Mouse (Mus musculus): Measurements from ENCODE around the gene Zc3h18. TPM values are rescaled to one million over a fixed set of nuclear protein-coding genes. Genes with fewer than 3 reads are reported as not detected.

Gene Zc3h18
- total and polyA plus RNA-seq, 2 experiments from 2014 or later: 25.3 to 25.6 TPM

DNA sequence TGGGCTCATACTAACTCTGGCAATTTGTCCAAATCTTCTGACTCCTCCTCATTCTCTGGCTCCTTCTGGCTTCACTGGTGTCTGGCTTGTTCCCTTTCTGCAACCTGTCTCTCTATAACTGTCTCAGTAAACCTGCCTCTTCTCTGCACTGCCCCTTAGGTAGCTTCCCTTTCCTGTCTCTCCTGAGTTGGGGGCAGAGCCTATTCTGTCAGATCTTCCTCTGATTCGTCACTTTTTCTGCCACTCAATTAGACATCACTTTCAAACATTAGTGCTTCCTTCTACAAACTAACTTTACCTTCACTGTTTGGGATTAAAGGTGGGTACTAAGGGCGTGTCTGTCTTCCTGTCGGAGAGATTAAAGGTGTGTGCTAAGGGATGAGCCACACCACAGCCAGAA is 35.6 kb upstream of the Zc3h18 start:
- H3K4me3 ChIP-seq (ENCODE audit: low read length): no peak overlapping the region
- ATAC-seq: no peak
- no peak overlapping the region for H3K9ac ChIP-seq (replicated peaks; ENCODE audit: low read length)
- WGBS: 84% methylated on average over 3 of the region's 3 CpGs
- H3K27me3 ChIP-seq (ENCODE audit: insufficient read depth, low read length): peaks cover 9% of the 10 kb centered on the region; the same call in 1 of the 2 replicates
- DNase-seq (ENCODE audit: low spot score): no peak
- H3K36me3 ChIP-seq (ENCODE audit: insufficient read depth, low read length): no peaks in the 10 kb centered on the region
- no peak for TF ChIP-seq CTCF (IDR thresholded peaks at IDR 0.05; ENCODE audit: low read depth)
- H3K27ac ChIP-seq: no peak overlapping the region
- H3K4me1 ChIP-seq (ENCODE audit: insufficient read depth, low read length): peaks cover 17% of the 10 kb centered on the region
- H3K4me2 ChIP-seq (ENCODE audit: low read depth, low read length): no peak overlapping the region
- no peaks in the 10 kb centered on the region for H3K9me3 ChIP-seq (ENCODE audit: low read length)

DNA sequence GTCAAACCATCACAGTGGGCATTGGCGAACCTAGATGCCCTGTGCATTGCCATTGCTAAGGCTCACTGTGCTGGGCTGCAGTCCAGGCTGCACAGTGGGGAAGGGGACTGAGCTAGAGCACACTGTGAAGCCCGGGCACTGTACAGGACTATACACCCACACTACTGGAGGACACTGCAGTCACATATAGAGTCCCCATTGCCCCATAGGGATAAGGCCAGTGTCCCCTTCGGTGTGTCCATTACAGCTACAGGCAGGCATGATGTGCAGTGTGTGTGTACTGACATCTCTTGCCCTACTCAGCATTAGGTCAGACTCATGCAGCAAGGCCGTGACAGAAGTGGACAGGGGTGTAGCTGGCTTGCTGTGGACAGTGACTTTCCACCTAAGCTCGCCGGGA is 34.6 kb upstream of the Zc3h18 start:
- Histone ChIP-seq H3K4me2 (ENCODE audit: low read depth, low read length) (no peak overlapping the region), H3K9me3 (ENCODE audit: low read length) (no peaks in the 10 kb centered on the region), H3K4me3 (ENCODE audit: low read length) (no peak overlapping the region), H3K27me3 (ENCODE audit: insufficient read depth, low read length) (peaks cover 9% of the 10 kb centered on the region; the same call in 1 of the 2 replicates), H3K36me3 (ENCODE audit: insufficient read depth, low read length) (no peaks in the 10 kb centered on the region), H3K4me1 (ENCODE audit: insufficient read depth, low read length) (peaks cover 14% of the 10 kb centered on the region), H3K9ac (replicated peaks; ENCODE audit: low read length) (no peak overlapping the region), H3K27ac (no peak overlapping the region)
- TF ChIP-seq CTCF (IDR thresholded peaks at IDR 0.05; ENCODE audit: low read depth): no peak
- 75% methylated on average over 6 of the region's 6 CpGs for WGBS
- DNase-seq (ENCODE audit: low spot score): no peak
- ATAC-seq: no peak

DNA sequence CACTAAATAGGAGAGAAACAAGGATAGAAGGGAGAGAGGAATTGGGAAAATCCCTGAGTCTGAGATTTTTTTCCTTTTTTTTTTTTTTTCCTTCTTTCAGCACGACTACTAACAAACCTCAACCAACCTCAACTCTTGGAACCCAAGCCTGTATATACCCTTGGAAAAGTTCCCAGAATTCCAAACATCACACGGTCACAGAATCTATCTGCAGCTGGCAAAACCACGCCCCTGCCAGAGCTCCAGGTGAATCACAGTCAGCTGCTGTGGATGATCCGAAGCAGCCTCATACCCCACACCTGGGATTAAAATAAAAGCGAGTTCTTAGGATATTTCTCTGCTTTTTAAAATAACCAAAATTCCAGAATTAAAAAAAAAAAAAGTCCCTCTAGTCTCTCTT is 34.0 kb upstream of the Zc3h18 start:
- Histone ChIP-seq H3K4me3 (ENCODE audit: low read length) (no peak overlapping the region), H3K9me3 (ENCODE audit: low read length) (no peaks in the 10 kb centered on the region), H3K27me3 (ENCODE audit: insufficient read depth, low read length) (peaks cover 9% of the 10 kb centered on the region; the same call in 1 of the 2 replicates), H3K27ac (no peak overlapping the region), H3K4me2 (ENCODE audit: low read depth, low read length) (no peak overlapping the region), H3K9ac (replicated peaks; ENCODE audit: low read length) (no peak overlapping the region), H3K4me1 (ENCODE audit: insufficient read depth, low read length) (peaks cover 14% of the 10 kb centered on the region), H3K36me3 (ENCODE audit: insufficient read depth, low read length) (no peaks in the 10 kb centered on the region)
- WGBS: 40% methylated on average over 5 of the region's 5 CpGs
- no peak for DNase-seq (ENCODE audit: low spot score)
- no peak for ATAC-seq
- no peak for TF ChIP-seq CTCF (IDR thresholded peaks at IDR 0.05; ENCODE audit: low read depth)

DNA sequence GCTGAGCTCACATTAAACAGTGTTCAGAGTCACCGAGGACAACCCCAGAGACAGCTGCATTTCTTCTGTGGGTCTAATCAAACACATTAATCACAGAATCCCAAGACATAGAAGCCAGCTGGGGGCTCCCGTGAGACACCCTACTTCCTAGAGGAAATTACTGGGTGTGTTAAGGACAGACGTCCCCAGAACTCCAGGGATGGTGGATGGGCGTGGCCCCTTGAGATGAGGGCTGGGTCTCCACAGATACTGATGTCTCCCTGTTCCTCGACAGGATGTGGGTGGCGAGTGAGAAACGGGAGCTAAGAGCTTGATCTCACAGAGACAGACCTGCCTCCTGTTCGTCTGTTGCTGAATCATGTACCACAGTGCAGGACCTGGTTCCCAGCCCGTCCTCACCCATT is 33.6 kb upstream of the Zc3h18 start:
- 7% methylated on average over 9 of the region's 9 CpGs for WGBS
- Histone ChIP-seq H3K36me3 (ENCODE audit: insufficient read depth, low read length) (no peaks in the 10 kb centered on the region), H3K4me3 (ENCODE audit: low read length) (0 out of 2 replicates have a peak overlapping the region, but pooled peaks have one; percentile 10), H3K4me1 (ENCODE audit: insufficient read depth, low read length) (peaks cover 15% of the 10 kb centered on the region), H3K27me3 (ENCODE audit: insufficient read depth, low read length) (peaks cover 8% of the 10 kb centered on the region; the same call in 1 of the 2 replicates), H3K27ac (no peak overlapping the region), H3K9me3 (ENCODE audit: low read length) (no peaks in the 10 kb centered on the region), H3K9ac (replicated peaks; ENCODE audit: low read length) (no peak overlapping the region), H3K4me2 (ENCODE audit: low read depth, low read length) (peak overlapping the region; percentile 51)
- no peak for TF ChIP-seq CTCF (IDR thresholded peaks at IDR 0.05; ENCODE audit: low read depth)
- no peak for DNase-seq (ENCODE audit: low spot score)
- ATAC-seq: no peak; the same call in 1 of the 2 replicates

DNA sequence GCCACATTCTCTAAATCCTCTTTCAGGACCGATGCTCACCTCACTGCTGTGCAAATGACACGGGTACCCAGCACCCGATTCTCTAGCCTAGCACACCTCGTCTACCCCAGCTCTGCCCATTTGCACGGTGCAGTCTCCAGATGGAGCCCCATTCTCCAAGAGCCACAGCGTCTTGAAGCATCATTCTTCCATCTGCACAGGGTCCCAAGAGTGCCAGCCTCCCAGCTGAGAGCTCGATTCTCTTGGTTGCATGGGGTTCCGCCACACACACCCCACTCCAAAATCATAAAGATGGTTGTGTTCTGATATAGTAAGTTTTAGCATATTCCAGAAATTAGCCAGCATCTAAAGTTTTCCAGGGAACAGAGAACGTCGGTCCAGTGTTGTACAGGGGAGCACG is 33.1 kb upstream of the Zc3h18 start:
- TF ChIP-seq CTCF (IDR thresholded peaks at IDR 0.05; ENCODE audit: low read depth): no peak
- H3K9ac ChIP-seq (replicated peaks; ENCODE audit: low read length): no peak overlapping the region
- no peaks in the 10 kb centered on the region for H3K36me3 ChIP-seq (ENCODE audit: insufficient read depth, low read length)
- peak overlapping the region; percentile 10; the same call in 1 of the 2 replicates for H3K4me3 ChIP-seq (ENCODE audit: low read length)
- H3K4me2 ChIP-seq (ENCODE audit: low read depth, low read length): peak overlapping the region; percentile 51
- no peaks in the 10 kb centered on the region for H3K9me3 ChIP-seq (ENCODE audit: low read length)
- no peak overlapping the region for H3K27ac ChIP-seq
- 3% methylated on average over 11 of the region's 11 CpGs for WGBS
- DNase-seq (ENCODE audit: low spot score): no peak
- peaks cover 4% of the 10 kb centered on the region; the same call in 1 of the 2 replicates for H3K27me3 ChIP-seq (ENCODE audit: insufficient read depth, low read length)
- H3K4me1 ChIP-seq (ENCODE audit: insufficient read depth, low read length): peaks cover 19% of the 10 kb centered on the region
- ATAC-seq: 0 out of 2 replicates have a peak, but pooled peaks have one; percentile 4

DNA sequence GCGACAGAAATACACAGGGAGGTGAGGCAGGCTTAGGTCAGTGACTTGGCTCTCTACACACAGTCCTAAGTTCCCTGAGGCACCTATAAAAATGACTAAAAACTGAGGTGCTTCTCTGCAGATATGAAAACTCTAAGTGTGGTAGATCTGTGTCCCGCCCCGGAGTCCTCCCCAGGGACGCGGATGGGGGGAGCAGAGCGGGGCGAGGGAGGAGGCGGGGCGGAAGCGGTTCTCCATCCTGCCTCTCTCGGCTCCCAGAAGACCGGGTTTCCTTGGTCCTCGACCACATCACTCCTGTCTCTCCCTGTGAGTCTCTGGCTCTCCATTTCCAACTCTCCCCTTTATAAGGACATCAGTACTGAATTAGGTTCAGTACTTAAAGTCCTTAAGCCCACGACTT is 32.7 kb upstream of the Zc3h18 start:
- Histone ChIP-seq H3K27me3 (ENCODE audit: insufficient read depth, low read length) (peaks cover 4% of the 10 kb centered on the region; the same call in 1 of the 2 replicates), H3K4me1 (ENCODE audit: insufficient read depth, low read length) (peaks cover 19% of the 10 kb centered on the region), H3K27ac (no peak overlapping the region), H3K36me3 (ENCODE audit: insufficient read depth, low read length) (no peaks in the 10 kb centered on the region), H3K4me2 (ENCODE audit: low read depth, low read length) (peak overlapping the region; percentile 51), H3K9ac (replicated peaks; ENCODE audit: low read length) (no peak overlapping the region), H3K4me3 (ENCODE audit: low read length) (peak overlapping the region; percentile 10), H3K9me3 (ENCODE audit: low read length) (no peaks in the 10 kb centered on the region)
- peak; percentile 11; the same call in 1 of the 2 replicates for ATAC-seq
- WGBS: under 1% methylated on average over 14 of the region's 14 CpGs
- DNase-seq (ENCODE audit: low spot score): peak; percentile 31
- no peak for TF ChIP-seq CTCF (IDR thresholded peaks at IDR 0.05; ENCODE audit: low read depth)

DNA sequence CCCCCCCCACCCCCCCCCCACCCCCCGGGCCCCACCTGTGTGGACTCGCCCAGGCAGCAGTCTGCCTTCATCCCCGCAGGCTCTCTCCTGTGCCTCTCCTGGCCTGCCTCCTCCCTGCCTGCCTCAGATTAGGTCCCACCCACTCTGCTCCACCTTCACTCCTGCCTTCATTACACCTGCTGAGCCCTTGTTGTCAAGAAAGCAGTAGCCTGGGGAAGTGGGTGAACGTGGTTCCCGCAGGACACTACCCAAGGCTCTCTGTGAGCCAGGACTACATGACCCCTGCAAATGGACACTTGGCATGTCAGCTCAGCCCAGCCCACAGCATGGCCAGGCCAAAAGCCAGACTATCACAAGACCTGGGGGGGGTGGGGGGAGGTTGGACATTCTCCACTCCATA is 32.2 kb upstream of the Zc3h18 start:
- no peaks in the 10 kb centered on the region for H3K36me3 ChIP-seq (ENCODE audit: insufficient read depth, low read length)
- H3K9ac ChIP-seq (replicated peaks; ENCODE audit: low read length): no peak overlapping the region
- peak; percentile 45; the same call in 1 of the 2 replicates for ATAC-seq
- 0% methylated on average over 3 of the region's 5 CpGs for WGBS
- H3K27me3 ChIP-seq (ENCODE audit: insufficient read depth, low read length): peaks cover 4% of the 10 kb centered on the region; the same call in 1 of the 2 replicates
- H3K27ac ChIP-seq: no peak overlapping the region
- no peak overlapping the region for H3K4me3 ChIP-seq (ENCODE audit: low read length)
- H3K4me1 ChIP-seq (ENCODE audit: insufficient read depth, low read length): peaks cover 19% of the 10 kb centered on the region
- no peak for TF ChIP-seq CTCF (IDR thresholded peaks at IDR 0.05; ENCODE audit: low read depth)
- no peak for DNase-seq (ENCODE audit: low spot score)
- H3K4me2 ChIP-seq (ENCODE audit: low read depth, low read length): peak overlapping the region; percentile 51; the same call in 1 of the 2 replicates
- no peaks in the 10 kb centered on the region for H3K9me3 ChIP-seq (ENCODE audit: low read length)
